Mouse (Mus musculus) common myeloid progenitor, adult 5-6 weeks (primary cell): ENCODE results near the gene 4930556J24Rik. TPM values are rescaled to one million over a fixed set of nuclear protein-coding genes. Genes with fewer than 3 reads are reported as not detected.
A peak's percentile ranks its signal among the peaks of the same experiment; 100 is the strongest.
"Not testable (repeated sequence)": the region's sequence is repeated elsewhere in the genome, so short reads cannot be mapped to it uniquely, and the experiment has no call there.

ENCODE experiments used
- ATAC-seq: replicated peaks from 2 replicates; pipeline ENCODE4 v1.8.0; 2016; ENCODE audit warnings: low read depth, mild to moderate bottlenecking, moderate TSS enrichment, inconsistent platforms; ENCODE audit not compliant: poor library complexity, severe bottlenecking
- total RNA-seq: library from RNA; stranded (forward); fragments of 200-1000, 187-1606 nt; gene quantifications from 2 replicates; pipeline ENCODE4 v1.2.3, GENCODE M21; 2017

The 4930556J24Rik gene
- total RNA-seq, 1 experiment from 2014 or later, result not detected

- no peak for ATAC-seq
Measured at GRCm38 (mm10) chr11:3978421-3978820, 1.8 kb upstream of the 4930556J24Rik start.

- no peak for ATAC-seq
Measured at GRCm38 (mm10) chr11:3974311-3974710, 2.3 kb downstream of the 4930556J24Rik start.

GRCm38 (mm10) chr11:3973081-3973480 is 3.5 kb downstream of the 4930556J24Rik start:
- ATAC-seq, result no peak

GRCm38 (mm10) chr11:3970361-3970760 is 6.2 kb downstream of the 4930556J24Rik start:
- ATAC-seq, result no peak

- ATAC-seq, result peak; percentile 39; the same call in 1 of the 2 replicates
Measured at GRCm38 (mm10) chr11:3969837-3970236, 6.7 kb downstream of the 4930556J24Rik start.

GRCm38 (mm10) chr11:3964416-3965172 is 12.0 kb downstream of the 4930556J24Rik start:
- peak; percentile 20 for ATAC-seq

- ATAC-seq, result peak; percentile 93
Measured at GRCm38 (mm10) chr11:3963610-3964415, 12.8 kb downstream of the 4930556J24Rik start, which contains the start of gene Pes1. TSS of gene Pes1 (plus strand) at chr11:3963975.

- no peak for ATAC-seq
Measured at GRCm38 (mm10) chr11:3963155-3963554, 13.4 kb downstream of the 4930556J24Rik start.

GRCm38 (mm10) chr11:3961761-3962160 is 14.8 kb downstream of the 4930556J24Rik start:
- ATAC-seq, result no peak

- no peak for ATAC-seq
Measured at GRCm38 (mm10) chr11:3960901-3961300, 15.7 kb downstream of the 4930556J24Rik start.

- not testable (repeated sequence) for ATAC-seq
Measured at GRCm38 (mm10) chr11:3955371-3955770, 21.2 kb downstream of the 4930556J24Rik start.

GRCm38 (mm10) chr11:3954876-3955275 is 21.7 kb downstream of the 4930556J24Rik start:
- ATAC-seq, result not testable (repeated sequence)

- no peak for ATAC-seq
Measured at GRCm38 (mm10) chr11:3946386-3946785, 30.2 kb downstream of the 4930556J24Rik start.

GRCm38 (mm10) chr11:3941371-3941770 is 35.2 kb downstream of the 4930556J24Rik start:
- no peak for ATAC-seq

- ATAC-seq, result no peak
Measured at GRCm38 (mm10) chr11:3937321-3937874, 39.2 kb downstream of the 4930556J24Rik start.

GRCm38 (mm10) chr11:3936318-3936717 is 40.3 kb downstream of the 4930556J24Rik start:
- ATAC-seq, result no peak

GRCm38 (mm10) chr11:3935135-3935534 is 41.4 kb downstream of the 4930556J24Rik start:
- no peak for ATAC-seq

- no peak for ATAC-seq
Measured at GRCm38 (mm10) chr11:3933756-3934285, 42.8 kb downstream of the 4930556J24Rik start.

GRCm38 (mm10) chr11:3931511-3932211 is 44.9 kb downstream of the 4930556J24Rik start, which contains the start of gene Tcn2:
TSS of gene Tcn2 (minus strand) at chr11:3932159.
- ATAC-seq, result peak; percentile 87

- no peak for ATAC-seq
Measured at GRCm38 (mm10) chr11:3930931-3931330, 45.6 kb downstream of the 4930556J24Rik start.
